ENCODE assay signal across 10 mouse cellular contexts in genomic region chr5:149016261-149016660, GRCm38 (mm10). TPM values are rescaled to one million over a fixed set of nuclear protein-coding genes. Genes with fewer than 3 reads are reported as not detected.
A peak's percentile ranks its signal among the peaks of the same experiment; 100 is the strongest.
DNase-seq lines count a peak whose midpoint lies in the region; ATAC-seq lines count a peak whose summit lies in the region.
"Had no signal": no experiment of that assay in that cellular context is flagged by ENCODE, and none has a peak within 500 bp of the region (broad histone marks: within the 10 kb centered on the region; RNA-seq: fewer than 3 reads in every experiment).

No protein-coding gene starts in this region.

- ATAC-seq in kidney, embryonic 15.5 days (replicated peaks; ENCODE audit: low FRiP score), result no peak
- ATAC-seq in embryonic facial prominence, embryonic 12.5 days (ENCODE audit: insufficient number of reproducible peaks, insufficient read depth, low FRiP score, low TSS enrichment), result no peak
- no peak for ATAC-seq in intestine, embryonic 15.5 days
- no peak for ATAC-seq in midbrain, embryonic 16.5 days

- H3K4me2 ChIP-seq in kidney, embryonic 15.5 days, result peak overlapping the region; percentile 94
- peak overlapping the region; percentile 89 for H3K4me2 ChIP-seq in embryonic facial prominence, embryonic 12.5 days (replicated peaks)
- H3K4me2 ChIP-seq in intestine, embryonic 15.5 days (replicated peaks), result peak overlapping the region; percentile 89
- peak overlapping the region; percentile 86; the same call in 1 of the 2 replicates for H3K4me2 ChIP-seq in midbrain, embryonic 16.5 days (ENCODE audit: low read length)

- H3K4me3 ChIP-seq in kidney, embryonic 15.5 days (replicated peaks), result peak overlapping the region; percentile 58; the same call in 1 of the 2 replicates
- H3K4me3 ChIP-seq in embryonic facial prominence, embryonic 12.5 days, result no peak overlapping the region
- no peak overlapping the region; the same call in 1 of the 2 replicates for H3K4me3 ChIP-seq in intestine, embryonic 15.5 days (replicated peaks)
- no peak overlapping the region for H3K4me3 ChIP-seq in midbrain, embryonic 16.5 days (ENCODE audit: low read depth, low read length)

- 70% methylated on average over 5 of the region's 5 CpGs for WGBS in kidney, embryonic 15.5 days
- 67% methylated on average over 5 of the region's 5 CpGs for WGBS in embryonic facial prominence, embryonic 12.5 days
- 71% methylated on average over 5 of the region's 5 CpGs for WGBS in intestine, embryonic 15.5 days
- WGBS in midbrain, embryonic 16.5 days, result 70% methylated on average over 5 of the region's 5 CpGs

- no peak for DNase-seq in kidney, adult 18-20 months
- DNase-seq in cerebellum, postnatal 25 days, result no peak
- DNase-seq in c-Kit-positive CD71-positive TER-119-positive erythroid progenitor cells, embryonic 14.5 days (ENCODE audit: low spot score), result no peak
- no peak for DNase-seq in gastrocnemius, postnatal 10 days
- DNase-seq: gastrocnemius, postnatal 25 days; lung, postnatal 14 days had no signal

- no peak overlapping the region for H3K9ac ChIP-seq in kidney, embryonic 15.5 days
- H3K9ac ChIP-seq in embryonic facial prominence, embryonic 12.5 days, result no peak overlapping the region
- H3K9ac ChIP-seq in intestine, embryonic 15.5 days, result no peak overlapping the region
- no peak overlapping the region for H3K9ac ChIP-seq in midbrain, embryonic 16.5 days (ENCODE audit: low read depth, low read length)

- no peaks in the 10 kb centered on the region for H3K36me3 ChIP-seq in kidney, embryonic 15.5 days
- no peaks in the 10 kb centered on the region for H3K36me3 ChIP-seq in embryonic facial prominence, embryonic 12.5 days
- H3K36me3 ChIP-seq in intestine, embryonic 15.5 days, result no peaks in the 10 kb centered on the region
- H3K36me3 ChIP-seq in midbrain, embryonic 16.5 days (ENCODE audit: control insufficient read depth, insufficient read depth, low read length), result no peaks in the 10 kb centered on the region

- no peak overlapping the region for H3K27ac ChIP-seq in kidney, embryonic 15.5 days
- H3K27ac ChIP-seq in embryonic facial prominence, embryonic 12.5 days, result no peak overlapping the region
- no peak overlapping the region for H3K27ac ChIP-seq in intestine, embryonic 15.5 days
- no peak overlapping the region for H3K27ac ChIP-seq in midbrain, embryonic 16.5 days (ENCODE audit: low read length)

- H3K4me1 ChIP-seq in kidney, embryonic 15.5 days, result peaks cover 37% of the 10 kb centered on the region
- H3K4me1 ChIP-seq in embryonic facial prominence, embryonic 12.5 days, result peaks cover 12% of the 10 kb centered on the region
- H3K4me1 ChIP-seq in intestine, embryonic 15.5 days (replicated peaks), result peaks cover 10% of the 10 kb centered on the region
- peaks cover 7% of the 10 kb centered on the region; the same call in 1 of the 2 replicates for H3K4me1 ChIP-seq in midbrain, embryonic 16.5 days (ENCODE audit: control insufficient read depth, insufficient read depth, low read length)

- H3K27me3 ChIP-seq in kidney, embryonic 15.5 days, result no peaks in the 10 kb centered on the region
- no peaks in the 10 kb centered on the region for H3K27me3 ChIP-seq in embryonic facial prominence, embryonic 12.5 days
- no peaks in the 10 kb centered on the region for H3K27me3 ChIP-seq in intestine, embryonic 15.5 days (replicated peaks)
- H3K27me3 ChIP-seq in midbrain, embryonic 16.5 days (ENCODE audit: control insufficient read depth, insufficient read depth, low read depth, low read length), result no peaks in the 10 kb centered on the region

- H3K9me3 ChIP-seq in kidney, embryonic 15.5 days (replicated peaks), result no peaks in the 10 kb centered on the region
- H3K9me3 ChIP-seq in embryonic facial prominence, embryonic 12.5 days, result no peaks in the 10 kb centered on the region
- H3K9me3 ChIP-seq in intestine, embryonic 15.5 days, result no peaks in the 10 kb centered on the region; the same call in 1 of the 2 replicates
- no peaks in the 10 kb centered on the region; the same call in 1 of the 2 replicates for H3K9me3 ChIP-seq in midbrain, embryonic 16.5 days (replicated peaks; ENCODE audit: control insufficient read depth, low read length, poor library complexity, severe bottlenecking)

RNA-seq across cellular contexts. Expression of gene Gm42791, which starts 21.3 kb away (rescaled TPM):
- polyA plus RNA-seq in kidney, embryonic 15.5 days (2015; fragmentation: Nextera tagmentation; extraction: Ambion mirVana), result 3.2 TPM in 1 of 2 replicates, not detected in the other
- 3.4 and 4.0 TPM in 2 replicates for polyA plus RNA-seq in embryonic facial prominence, embryonic 12.5 days (2016; fragmentation: Nextera tagmentation; extraction: Ambion mirVana)
- polyA plus RNA-seq in intestine, embryonic 15.5 days (2015; fragmentation: Nextera tagmentation; extraction: Ambion mirVana), result 0.57 and 2.3 TPM in 2 replicates
- polyA plus RNA-seq in midbrain, embryonic 16.5 days (2015; fragmentation: Nextera tagmentation; extraction: Ambion mirVana), result 5.7 and 6.7 TPM in 2 replicates
- 1 to 10 TPM in 1 of 2 experiments, under 1 TPM in 1; 0.89 to 3.7 TPM for total RNA-seq in gastrocnemius, postnatal 10 days (2021)
